Mouse (Mus musculus): ENCODE data around the gene Caprin1. TPM values are rescaled to one million over a fixed set of nuclear protein-coding genes. Genes with fewer than 3 reads are reported as not detected.

The Caprin1 gene
- polyA plus RNA-seq, 1 experiment from 2014 or later = 307 TPM

GRCm38 (mm10) chr2:103833816-103834445 lies 36.5 kb upstream of the Caprin1 start:
- WGBS (ENCODE audit: insufficient replicate concordance) = 67% methylated on average over 3 of the region's 3 CpGs

GRCm38 (mm10) chr2:103832899-103833298 lies 35.5 kb upstream of the Caprin1 start:
- H3K4me1 ChIP-seq (ENCODE audit: control insufficient read depth, insufficient read depth, low read length) = no peaks in the 10 kb centered on the region
- no peak overlapping the region for H3K4me2 ChIP-seq
- no peaks in the 10 kb centered on the region for H3K9me3 ChIP-seq (replicated peaks; ENCODE audit: control insufficient read depth, low read length)
- no peak overlapping the region for H3K4me3 ChIP-seq (ENCODE audit: low read depth, low read length)
- ATAC-seq (replicated peaks; ENCODE audit: insufficient number of reproducible peaks, low FRiP score, low TSS enrichment) = no peak
- no peaks in the 10 kb centered on the region for H3K27me3 ChIP-seq (ENCODE audit: control insufficient read depth, insufficient read depth, low read length)
- no peak overlapping the region for H3K9ac ChIP-seq (ENCODE audit: low read depth, low read length)
- H3K36me3 ChIP-seq (ENCODE audit: control insufficient read depth, insufficient read depth, low read length) = no peaks in the 10 kb centered on the region
- WGBS (ENCODE audit: insufficient replicate concordance) = 50% methylated on average over 5 of the region's 5 CpGs
- no peak overlapping the region for H3K27ac ChIP-seq (ENCODE audit: low read depth, low read length)

More at GRCm38 (mm10) chr2:103833816-103834445, 36.5 kb upstream of the Caprin1 start:
- H3K9ac ChIP-seq (ENCODE audit: low read depth, low read length) = no peak overlapping the region
- no peak for ATAC-seq (replicated peaks; ENCODE audit: insufficient number of reproducible peaks, low FRiP score, low TSS enrichment)
- no peaks in the 10 kb centered on the region for H3K9me3 ChIP-seq (replicated peaks; ENCODE audit: control insufficient read depth, low read length)
- H3K4me3 ChIP-seq (ENCODE audit: low read depth, low read length) = no peak overlapping the region
- H3K27ac ChIP-seq (ENCODE audit: low read depth, low read length) = no peak overlapping the region
- H3K4me1 ChIP-seq (ENCODE audit: control insufficient read depth, insufficient read depth, low read length) = no peaks in the 10 kb centered on the region
- no peaks in the 10 kb centered on the region for H3K27me3 ChIP-seq (ENCODE audit: control insufficient read depth, insufficient read depth, low read length)
- no peak overlapping the region for H3K4me2 ChIP-seq
- H3K36me3 ChIP-seq (ENCODE audit: control insufficient read depth, insufficient read depth, low read length) = no peaks in the 10 kb centered on the region

- H3K4me1 ChIP-seq (ENCODE audit: control insufficient read depth, insufficient read depth, low read length) = no peaks in the 10 kb centered on the region
- H3K27ac ChIP-seq (ENCODE audit: low read depth, low read length) = no peak overlapping the region
- no peaks in the 10 kb centered on the region for H3K36me3 ChIP-seq (ENCODE audit: control insufficient read depth, insufficient read depth, low read length)
- ATAC-seq (replicated peaks; ENCODE audit: insufficient number of reproducible peaks, low FRiP score, low TSS enrichment) = no peak
- no peak overlapping the region for H3K4me3 ChIP-seq (ENCODE audit: low read depth, low read length)
- no peak overlapping the region for H3K9ac ChIP-seq (ENCODE audit: low read depth, low read length)
- no peaks in the 10 kb centered on the region for H3K9me3 ChIP-seq (replicated peaks; ENCODE audit: control insufficient read depth, low read length)
- no peaks in the 10 kb centered on the region for H3K27me3 ChIP-seq (ENCODE audit: control insufficient read depth, insufficient read depth, low read length)
- no peak overlapping the region for H3K4me2 ChIP-seq
Measured at GRCm38 (mm10) chr2:103828900-103829299, 31.5 kb upstream of the Caprin1 start.

- 83% methylated on average over 4 of the region's 4 CpGs for WGBS (ENCODE audit: insufficient replicate concordance)
- Histone ChIP-seq H3K4me3 (ENCODE audit: low read depth, low read length) (no peak overlapping the region), H3K9me3 (replicated peaks; ENCODE audit: control insufficient read depth, low read length) (no peaks in the 10 kb centered on the region), H3K9ac (ENCODE audit: low read depth, low read length) (no peak overlapping the region), H3K27ac (ENCODE audit: low read depth, low read length) (no peak overlapping the region), H3K27me3 (ENCODE audit: control insufficient read depth, insufficient read depth, low read length) (no peaks in the 10 kb centered on the region), H3K4me1 (ENCODE audit: control insufficient read depth, insufficient read depth, low read length) (no peaks in the 10 kb centered on the region), H3K36me3 (ENCODE audit: control insufficient read depth, insufficient read depth, low read length) (no peaks in the 10 kb centered on the region), H3K4me2 (no peak overlapping the region)
- no peak for ATAC-seq (replicated peaks; ENCODE audit: insufficient number of reproducible peaks, low FRiP score, low TSS enrichment)
Measured at GRCm38 (mm10) chr2:103824916-103825315, 27.5 kb upstream of the Caprin1 start.

GRCm38 (mm10) chr2:103822560-103822959 lies 25.1 kb upstream of the Caprin1 start:
- H3K36me3 ChIP-seq (ENCODE audit: control insufficient read depth, insufficient read depth, low read length) = no peaks in the 10 kb centered on the region
- no peak overlapping the region for H3K4me2 ChIP-seq
- H3K4me3 ChIP-seq (ENCODE audit: low read depth, low read length) = no peak overlapping the region
- no peak for ATAC-seq (replicated peaks; ENCODE audit: insufficient number of reproducible peaks, low FRiP score, low TSS enrichment)
- H3K4me1 ChIP-seq (ENCODE audit: control insufficient read depth, insufficient read depth, low read length) = no peaks in the 10 kb centered on the region
- 63% methylated on average over 7 of the region's 7 CpGs for WGBS (ENCODE audit: insufficient replicate concordance)
- H3K9me3 ChIP-seq (replicated peaks; ENCODE audit: control insufficient read depth, low read length) = no peaks in the 10 kb centered on the region
- H3K27me3 ChIP-seq (ENCODE audit: control insufficient read depth, insufficient read depth, low read length) = no peaks in the 10 kb centered on the region
- no peak overlapping the region for H3K9ac ChIP-seq (ENCODE audit: low read depth, low read length)
- no peak overlapping the region for H3K27ac ChIP-seq (ENCODE audit: low read depth, low read length)

- Histone ChIP-seq H3K4me1 (ENCODE audit: control insufficient read depth, insufficient read depth, low read length) (no peaks in the 10 kb centered on the region), H3K4me2 (peak overlapping the region; percentile 39; the same call in 1 of the 2 replicates), H3K9me3 (replicated peaks; ENCODE audit: control insufficient read depth, low read length) (no peaks in the 10 kb centered on the region), H3K9ac (ENCODE audit: low read depth, low read length) (no peak overlapping the region), H3K27ac (ENCODE audit: low read depth, low read length) (no peak overlapping the region), H3K36me3 (ENCODE audit: control insufficient read depth, insufficient read depth, low read length) (no peaks in the 10 kb centered on the region), H3K27me3 (ENCODE audit: control insufficient read depth, insufficient read depth, low read length) (no peaks in the 10 kb centered on the region), H3K4me3 (ENCODE audit: low read depth, low read length) (peak overlapping the region; percentile 12; the same call in 1 of the 2 replicates)
- WGBS (ENCODE audit: insufficient replicate concordance) = 33% methylated on average over 6 of the region's 6 CpGs
- no peak; the same call in 1 of the 2 replicates for ATAC-seq (replicated peaks; ENCODE audit: insufficient number of reproducible peaks, low FRiP score, low TSS enrichment)
Measured at GRCm38 (mm10) chr2:103817145-103817895, 19.9 kb upstream of the Caprin1 start.

- H3K4me3 ChIP-seq (ENCODE audit: low read depth, low read length) = no peak overlapping the region
- ATAC-seq (replicated peaks; ENCODE audit: insufficient number of reproducible peaks, low FRiP score, low TSS enrichment) = no peak
- no peaks in the 10 kb centered on the region for H3K9me3 ChIP-seq (replicated peaks; ENCODE audit: control insufficient read depth, low read length)
- H3K4me1 ChIP-seq (ENCODE audit: control insufficient read depth, insufficient read depth, low read length) = no peaks in the 10 kb centered on the region
- no peak overlapping the region for H3K9ac ChIP-seq (ENCODE audit: low read depth, low read length)
- H3K27me3 ChIP-seq (ENCODE audit: control insufficient read depth, insufficient read depth, low read length) = no peaks in the 10 kb centered on the region
- H3K4me2 ChIP-seq = no peak overlapping the region
- no peak overlapping the region for H3K27ac ChIP-seq (ENCODE audit: low read depth, low read length)
- WGBS (ENCODE audit: insufficient replicate concordance) = 73% methylated on average over 3 of the region's 3 CpGs
- H3K36me3 ChIP-seq (ENCODE audit: control insufficient read depth, insufficient read depth, low read length) = no peaks in the 10 kb centered on the region
Measured at GRCm38 (mm10) chr2:103815976-103816375, 18.5 kb upstream of the Caprin1 start.

- no peak overlapping the region for H3K9ac ChIP-seq (ENCODE audit: low read depth, low read length)
- H3K4me3 ChIP-seq (ENCODE audit: low read depth, low read length) = no peak overlapping the region
- H3K9me3 ChIP-seq (replicated peaks; ENCODE audit: control insufficient read depth, low read length) = no peaks in the 10 kb centered on the region
- no peaks in the 10 kb centered on the region for H3K36me3 ChIP-seq (ENCODE audit: control insufficient read depth, insufficient read depth, low read length)
- WGBS (ENCODE audit: insufficient replicate concordance) = 57% methylated on average over 5 of the region's 5 CpGs
- no peak for ATAC-seq (replicated peaks; ENCODE audit: insufficient number of reproducible peaks, low FRiP score, low TSS enrichment)
- no peaks in the 10 kb centered on the region for H3K4me1 ChIP-seq (ENCODE audit: control insufficient read depth, insufficient read depth, low read length)
- no peak overlapping the region for H3K4me2 ChIP-seq
- no peak overlapping the region for H3K27ac ChIP-seq (ENCODE audit: low read depth, low read length)
- no peaks in the 10 kb centered on the region for H3K27me3 ChIP-seq (ENCODE audit: control insufficient read depth, insufficient read depth, low read length)
Measured at GRCm38 (mm10) chr2:103811465-103812191, 14.2 kb upstream of the Caprin1 start.
